21 mouse cellular contexts compared by ENCODE assay signal in genomic region chr1:177562589-177562912, GRCm38 (mm10).
DNase-seq lines count a peak whose midpoint lies in the region; ATAC-seq lines count a peak whose summit lies in the region.
"Had no signal": no experiment of that assay in that cellular context is flagged by ENCODE, and none has a peak within 500 bp of the region (broad histone marks: within the 10 kb centered on the region; RNA-seq: fewer than 3 reads in every experiment).

No protein-coding gene starts in this region.

- H3K4me1 ChIP-seq in forebrain, embryonic 10.5 days: peaks cover 16% of the 10 kb centered on the region
- peaks cover 5% of the 10 kb centered on the region; the same call in 1 of the 2 replicates for H3K4me1 ChIP-seq in forebrain, embryonic 15.5 days
- peaks cover 13% of the 10 kb centered on the region for H3K4me1 ChIP-seq in hindbrain, embryonic 13.5 days (replicated peaks)
- peaks cover 12% of the 10 kb centered on the region for H3K4me1 ChIP-seq in midbrain, embryonic 12.5 days
- peaks cover 28% of the 10 kb centered on the region for H3K4me1 ChIP-seq in neural tube, embryonic 13.5 days (replicated peaks)
- H3K4me1 ChIP-seq: embryonic facial prominence, embryonic 15.5 days; heart, embryonic 12.5 days; megakaryocyte, embryonic 14.5 days had no signal

- H3K9me3 ChIP-seq in forebrain, embryonic 10.5 days: no peaks in the 10 kb centered on the region
- no peaks in the 10 kb centered on the region for H3K9me3 ChIP-seq in forebrain, embryonic 15.5 days
- no peaks in the 10 kb centered on the region for H3K9me3 ChIP-seq in hindbrain, embryonic 13.5 days
- no peaks in the 10 kb centered on the region for H3K9me3 ChIP-seq in midbrain, embryonic 12.5 days
- H3K9me3 ChIP-seq in neural tube, embryonic 13.5 days: no peaks in the 10 kb centered on the region
- H3K9me3 ChIP-seq: embryonic facial prominence, embryonic 15.5 days; heart, embryonic 12.5 days; megakaryocyte, embryonic 14.5 days had no signal

- H3K36me3 ChIP-seq in forebrain, embryonic 10.5 days (replicated peaks): no peaks in the 10 kb centered on the region
- H3K36me3 ChIP-seq in forebrain, embryonic 15.5 days: no peaks in the 10 kb centered on the region
- H3K36me3 ChIP-seq in hindbrain, embryonic 13.5 days: no peaks in the 10 kb centered on the region
- H3K36me3 ChIP-seq in midbrain, embryonic 12.5 days: no peaks in the 10 kb centered on the region
- no peaks in the 10 kb centered on the region for H3K36me3 ChIP-seq in neural tube, embryonic 13.5 days
- H3K36me3 ChIP-seq: embryonic facial prominence, embryonic 15.5 days; heart, embryonic 12.5 days had no signal

- H3K4me2 ChIP-seq in forebrain, embryonic 15.5 days (replicated peaks): no peak overlapping the region
- peak overlapping the region; percentile 39 for H3K4me2 ChIP-seq in hindbrain, embryonic 13.5 days
- H3K4me2 ChIP-seq in midbrain, embryonic 12.5 days (replicated peaks): peak overlapping the region; percentile 32
- H3K4me2 ChIP-seq in neural tube, embryonic 13.5 days: peak overlapping the region; percentile 47
- H3K4me2 ChIP-seq: embryonic facial prominence, embryonic 15.5 days; heart, embryonic 12.5 days had no signal

- intact Hi-C loops in left cerebral cortex, postnatal 25 days (cut with DNase I): no loop called here

- no peak for ATAC-seq in forebrain, embryonic 15.5 days (replicated peaks)
- no peak for ATAC-seq in hindbrain, embryonic 13.5 days (ENCODE audit: low FRiP score)
- peak; percentile 45; the same call in 1 of the 2 replicates for ATAC-seq in midbrain, embryonic 12.5 days (ENCODE audit: low FRiP score, low read depth)
- no peak for ATAC-seq in neural tube, embryonic 13.5 days (ENCODE audit: low read depth)
- ATAC-seq: CD4-positive, CD25-positive, alpha-beta regulatory T cell, adult 4 months; lung, postnatal 0 days; Patski had no signal

- 0 out of 2 replicates have a peak overlapping the region, but pooled peaks have one; percentile 25 for H3K27ac ChIP-seq in forebrain, embryonic 10.5 days
- H3K27ac ChIP-seq in forebrain, embryonic 15.5 days (replicated peaks): no peak overlapping the region
- H3K27ac ChIP-seq in hindbrain, embryonic 13.5 days: no peak overlapping the region
- H3K27ac ChIP-seq in midbrain, embryonic 12.5 days (replicated peaks): no peak overlapping the region
- H3K27ac ChIP-seq in neural tube, embryonic 13.5 days (replicated peaks): no peak overlapping the region
- H3K27ac ChIP-seq: embryonic facial prominence, embryonic 15.5 days had no signal

- H3K4me3 ChIP-seq in forebrain, embryonic 10.5 days: no peak overlapping the region
- H3K4me3 ChIP-seq in forebrain, embryonic 15.5 days: no peak overlapping the region
- H3K4me3 ChIP-seq in hindbrain, embryonic 13.5 days: no peak overlapping the region
- H3K4me3 ChIP-seq in midbrain, embryonic 12.5 days: no peak overlapping the region
- H3K4me3 ChIP-seq in neural tube, embryonic 13.5 days: 0 out of 2 replicates have a peak overlapping the region, but pooled peaks have one; percentile 10
- H3K4me3 ChIP-seq: embryonic facial prominence, embryonic 15.5 days; heart, embryonic 12.5 days; megakaryocyte, embryonic 14.5 days; myocyte had no signal

- no peak overlapping the region for H3K9ac ChIP-seq in forebrain, embryonic 15.5 days (replicated peaks)
- no peak overlapping the region for H3K9ac ChIP-seq in hindbrain, embryonic 13.5 days
- H3K9ac ChIP-seq in midbrain, embryonic 12.5 days (replicated peaks): no peak overlapping the region
- peak overlapping the region; percentile 31; the same call in 1 of the 2 replicates for H3K9ac ChIP-seq in neural tube, embryonic 13.5 days
- H3K9ac ChIP-seq: embryonic facial prominence, embryonic 15.5 days; heart, embryonic 12.5 days had no signal

- WGBS in forebrain, embryonic 10.5 days: 57% methylated on average over 5 of the region's 5 CpGs
- WGBS in forebrain, embryonic 15.5 days: 37% methylated on average over 5 of the region's 5 CpGs
- 20% methylated on average over 5 of the region's 5 CpGs for WGBS in hindbrain, embryonic 13.5 days
- 34% methylated on average over 5 of the region's 5 CpGs for WGBS in midbrain, embryonic 12.5 days
- WGBS in neural tube, embryonic 13.5 days: 15% methylated on average over 5 of the region's 5 CpGs

- DNase-seq in forebrain, embryonic 10.5 days (ENCODE audit: extremely low spot score, low spot score): no peak
- no peak for DNase-seq in cerebellum, adult 11-12 months
- no peak for DNase-seq in left cerebral cortex, postnatal 25 days (ENCODE audit: low spot score in 2 of 2)
- DNase-seq in heart, adult 9 months (ENCODE audit: low spot score in 2 of 2): no peak
- DNase-seq: adrenal gland, adult 8-10 months; cerebellum, postnatal 10 days; kidney, postnatal 36 days; left cerebral cortex, postnatal 4 days; liver; thymus, postnatal 25 days had no signal

- H3K27me3 ChIP-seq in forebrain, embryonic 10.5 days (ENCODE audit: poor library complexity, severe bottlenecking): peaks cover 21% of the 10 kb centered on the region
- no peaks in the 10 kb centered on the region for H3K27me3 ChIP-seq in forebrain, embryonic 15.5 days
- H3K27me3 ChIP-seq in hindbrain, embryonic 13.5 days: 0 out of 2 replicates have a peak, but pooled peaks cover 3% of the 10 kb centered on the region
- peaks cover 9% of the 10 kb centered on the region; the same call in 1 of the 2 replicates for H3K27me3 ChIP-seq in midbrain, embryonic 12.5 days
- no peaks in the 10 kb centered on the region for H3K27me3 ChIP-seq in neural tube, embryonic 13.5 days
- H3K27me3 ChIP-seq: embryonic facial prominence, embryonic 15.5 days; heart, embryonic 12.5 days; Patski had no signal
